Mouse (Mus musculus) activated CD4-positive, CD25-positive, alpha-beta regulatory T cell, adult 9 weeks (primary cell): ENCODE measurements around the gene 1700018G05Rik. TPM values are rescaled to one million over a fixed set of nuclear protein-coding genes. Genes with fewer than 3 reads are reported as not detected.

Source experiments
- polyA plus RNA-seq: library from polyadenylated mRNA; unstranded; fragments of 100-300 nt; shearing (Covaris generic); gene quantifications from one replicate; pipeline ENCODE4 v1.2.1, GENCODE M21; 2017

The 1700018G05Rik gene
- polyA plus RNA-seq, result not detected

DNA sequence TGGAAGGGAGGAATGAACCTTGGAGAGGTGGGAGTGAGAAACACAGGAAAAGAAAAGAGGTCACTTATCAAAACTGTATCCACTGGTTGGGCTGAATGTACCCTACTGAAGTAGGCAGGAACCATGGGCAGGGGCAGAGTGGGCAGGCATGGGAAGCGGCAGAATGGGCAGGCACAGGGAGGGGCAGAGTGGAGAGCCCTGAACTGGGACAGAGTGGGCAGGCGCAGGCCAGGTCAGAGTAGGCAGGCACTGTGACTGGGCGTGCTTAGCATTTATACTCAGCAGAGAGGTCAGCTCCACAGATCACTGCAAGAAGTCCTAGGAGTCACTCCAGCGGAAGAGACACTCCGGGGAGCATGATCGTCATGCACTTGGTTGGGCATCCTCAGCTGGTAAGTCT is at the start of gene 1700018G05Rik:
Gene 1700018G05Rik, plus strand, starts transcription at position 301 of the 400 bp plus-strand sequence.

DNA sequence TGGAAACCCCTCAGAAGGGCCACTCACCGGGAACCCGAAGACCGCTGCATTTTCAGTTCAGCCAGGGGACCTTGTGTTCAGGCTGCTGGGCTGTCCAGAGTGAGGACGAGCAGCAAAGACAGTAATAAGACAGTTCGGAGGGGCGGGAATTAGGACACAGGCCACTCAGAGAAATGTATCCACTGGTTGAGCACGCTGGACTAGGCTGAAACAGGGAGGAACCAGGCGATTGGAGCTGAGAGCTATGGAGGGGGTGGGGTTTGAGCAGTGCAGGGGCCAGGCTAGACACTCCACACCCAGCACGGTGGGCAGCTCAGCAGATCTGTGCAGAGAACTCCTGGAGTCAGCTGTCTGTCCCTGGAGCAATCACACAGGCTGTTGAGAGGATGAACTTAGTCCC is 19.6 kb upstream of the 1700018G05Rik start, which contains the start of the genes Dmrtc1a and 1700011M02Rik:
Gene Dmrtc1a, minus strand, starts transcription at position 101 of the 400 bp plus-strand sequence.
Gene 1700011M02Rik, plus strand, starts transcription at position 319 of the 400 bp plus-strand sequence.

Other genes starting within 250 kb of the 1700018G05Rik start
- gene Gm3880, start 241.4 kb upstream of the 1700018G05Rik start, polyA plus RNA-seq, result not detected
- not detected for gene Gm9112, start 220.7 kb upstream of the 1700018G05Rik start, polyA plus RNA-seq
- gene Dmrtc1b, start 220.5 kb upstream of the 1700018G05Rik start, polyA plus RNA-seq, result not detected
- gene Dmrtc1c1, start 125.4 kb upstream of the 1700018G05Rik start, polyA plus RNA-seq, result not detected
- gene Dmrtc1c2, start 73.8 kb upstream of the 1700018G05Rik start, polyA plus RNA-seq, result not detected
- gene 1700031F05Rik, start 60.4 kb upstream of the 1700018G05Rik start, polyA plus RNA-seq, result not detected
- gene Dmrtc1a, start 19.7 kb upstream of the 1700018G05Rik start, polyA plus RNA-seq, result not detected
- not detected for gene 1700011M02Rik, start 19.5 kb upstream of the 1700018G05Rik start, polyA plus RNA-seq